Mouse (Mus musculus): ENCODE data around the gene Foxn3.

The Foxn3 gene

GRCm38 (mm10) chr12:99332144-99332807 lies 231.1 kb downstream of the Foxn3 start:
- in situ Hi-C loops (cut with MboI, MseI), result no loop called here

GRCm38 (mm10) chr12:99331341-99331947 lies 231.9 kb downstream of the Foxn3 start:
- in situ Hi-C loops (cut with MboI, MseI), result no loop called here

- in situ Hi-C loops (cut with MboI, MseI), result no loop called here
These were observed 232.5 kb downstream of the Foxn3 start for GRCm38 (mm10) chr12:99330822-99331285.

GRCm38 (mm10) chr12:99329301-99330257 lies 233.8 kb downstream of the Foxn3 start:
- in situ Hi-C loops (cut with MboI, MseI), result no loop called here

GRCm38 (mm10) chr12:99326157-99326556 lies 237.2 kb downstream of the Foxn3 start:
- in situ Hi-C loops (cut with MboI, MseI), result no loop called here

GRCm38 (mm10) chr12:99321633-99322431 lies 241.6 kb downstream of the Foxn3 start:
- in situ Hi-C loops (cut with MboI, MseI), result loop anchor here (5.0 kb wide), 1 partner anchor 70 kb away; no protein-coding TSS in a partner anchor

GRCm38 (mm10) chr12:99320966-99321496 lies 242.4 kb downstream of the Foxn3 start:
- in situ Hi-C loops (cut with MboI, MseI), result loop anchor here (5.0 kb wide), 1 partner anchor 71 kb away; no protein-coding TSS in a partner anchor

- in situ Hi-C loops (cut with MboI, MseI), result loop anchor here (5.0 kb wide), 1 partner anchor 72 kb away; no protein-coding TSS in a partner anchor
These were observed 243.5 kb downstream of the Foxn3 start for GRCm38 (mm10) chr12:99319896-99320295.

- in situ Hi-C loops (cut with MboI, MseI), result no loop called here
These were observed 244.2 kb downstream of the Foxn3 start for GRCm38 (mm10) chr12:99319171-99319570.

GRCm38 (mm10) chr12:99315931-99316330 lies 247.5 kb downstream of the Foxn3 start:
- in situ Hi-C loops (cut with MboI, MseI), result no loop called here

GRCm38 (mm10) chr12:99314817-99315216 lies 248.6 kb downstream of the Foxn3 start:
- in situ Hi-C loops (cut with MboI, MseI), result no loop called here

- in situ Hi-C loops (cut with MboI, MseI), result no loop called here
These were observed 252.1 kb downstream of the Foxn3 start for GRCm38 (mm10) chr12:99311303-99311702.

- in situ Hi-C loops (cut with MboI, MseI), result no loop called here
These were observed 253.4 kb downstream of the Foxn3 start for GRCm38 (mm10) chr12:99309937-99310336.

- in situ Hi-C loops (cut with MboI, MseI), result no loop called here
These were observed 254.8 kb downstream of the Foxn3 start for GRCm38 (mm10) chr12:99308541-99309089.

- in situ Hi-C loops (cut with MboI, MseI), result no loop called here
These were observed 256.7 kb downstream of the Foxn3 start for GRCm38 (mm10) chr12:99306536-99307204.

GRCm38 (mm10) chr12:99305784-99306535 lies 257.4 kb downstream of the Foxn3 start:
- in situ Hi-C loops (cut with MboI, MseI), result no loop called here

- in situ Hi-C loops (cut with MboI, MseI), result no loop called here
These were observed 258.1 kb downstream of the Foxn3 start for GRCm38 (mm10) chr12:99305324-99305723.

GRCm38 (mm10) chr12:99304056-99304455 lies 259.3 kb downstream of the Foxn3 start:
- in situ Hi-C loops (cut with MboI, MseI), result no loop called here

GRCm38 (mm10) chr12:99303581-99303980 lies 259.8 kb downstream of the Foxn3 start:
- in situ Hi-C loops (cut with MboI, MseI), result no loop called here

Measured in T-helper 1 cell (primary cell).